ENCODE assay signal across 11 mouse cellular contexts in the genomic region with DNA sequence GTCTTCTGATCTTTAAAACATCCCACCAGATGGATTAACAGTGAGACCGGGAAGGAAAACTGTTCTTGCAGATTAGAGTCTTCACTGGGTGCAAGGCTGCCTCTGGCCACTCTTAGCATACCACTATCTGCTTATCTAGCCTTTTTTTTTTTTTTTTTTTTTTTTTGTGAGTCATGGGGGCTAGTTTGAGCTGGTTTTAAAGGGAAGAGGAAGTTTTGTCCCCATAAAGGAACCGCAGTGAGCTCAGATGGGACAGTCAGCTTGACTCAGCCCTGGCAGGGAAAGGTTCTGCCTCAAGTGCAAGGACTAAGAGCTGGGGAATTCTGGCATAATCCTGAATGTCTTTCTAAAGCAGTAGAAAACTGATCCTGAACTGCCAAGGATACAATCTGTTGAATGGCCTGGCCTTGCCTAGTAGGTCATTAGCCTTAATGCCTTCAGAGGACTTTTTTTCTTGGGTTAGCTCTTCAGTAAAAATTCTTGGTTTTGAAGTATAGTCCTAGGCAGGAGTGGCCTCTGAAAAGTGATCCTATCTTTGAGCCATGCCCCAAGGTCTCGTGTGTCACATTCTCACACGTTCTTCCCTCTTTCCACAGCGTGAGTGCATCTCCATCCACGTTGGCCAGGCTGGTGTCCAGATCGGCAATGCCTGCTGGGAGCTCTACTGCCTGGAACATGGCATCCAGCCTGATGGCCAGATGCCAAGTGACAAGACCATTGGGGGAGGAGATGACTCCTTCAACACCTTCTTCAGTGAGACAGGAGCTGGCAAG. TPM values are rescaled to one million over a fixed set of nuclear protein-coding genes. Genes with fewer than 3 reads are reported as not detected.
DNase-seq lines count a peak whose midpoint lies in the region; ATAC-seq and TF ChIP-seq lines count a peak whose summit lies in the region.
"Had no signal": no experiment of that assay in that cellular context is flagged by ENCODE, and none has a peak within 500 bp of the region (broad histone marks: within the 10 kb centered on the region; RNA-seq: fewer than 3 reads in every experiment).

No protein-coding gene starts in this region.

- no peak for TF ChIP-seq CTCF in bone marrow macrophage, adult 2 months (IDR thresholded peaks at IDR 0.05; ENCODE audit: low read depth, low read length)
- TF ChIP-seq CTCF in thymus, adult 2 months (IDR thresholded peaks at IDR 0.05; ENCODE audit: borderline replicate concordance, control insufficient read depth, extremely low read depth, insufficient read depth, low read length, poor library complexity): no peak

- H3K9me3 ChIP-seq in kidney, embryonic 16.5 days (ENCODE audit: low read length): no peaks in the 10 kb centered on the region
- H3K9me3 ChIP-seq in liver, embryonic 16.5 days (replicated peaks; ENCODE audit: control insufficient read depth, low read length): no peaks in the 10 kb centered on the region
- H3K9me3 ChIP-seq: forebrain, embryonic 12.5 days had no signal

- peak overlapping the region; percentile 70 for H3K27ac ChIP-seq in kidney, embryonic 16.5 days (ENCODE audit: low read length)
- H3K27ac ChIP-seq in bone marrow macrophage, adult 2 months (ENCODE audit: insufficient read depth, low read depth, low read length): peak overlapping the region; percentile 90
- H3K27ac ChIP-seq in liver, embryonic 16.5 days (ENCODE audit: low read length): peak overlapping the region; percentile 20
- H3K27ac ChIP-seq in thymus, adult 2 months (ENCODE audit: control insufficient read depth, insufficient read depth, low read length): no peak overlapping the region
- H3K27ac ChIP-seq: forebrain, embryonic 12.5 days had no signal

- no peak for DNase-seq in kidney, postnatal 14 days
- DNase-seq in MEL-GATA-1-ER (ENCODE audit: extremely low read depth, low read depth): peak; percentile 95
- DNase-seq in gastrocnemius, postnatal 25 days: no peak
- DNase-seq in thymus, adult 2 months: no peak
- DNase-seq in right cerebral cortex, postnatal 14 days: no peak
- DNase-seq: kidney, postnatal 10 days; thymus, adult 18-20 months had no signal

- peaks cover 42% of the 10 kb centered on the region for H3K4me1 ChIP-seq in kidney, embryonic 16.5 days (ENCODE audit: insufficient read depth, low read length)
- peaks cover 12% of the 10 kb centered on the region for H3K4me1 ChIP-seq in bone marrow macrophage, adult 2 months (ENCODE audit: control insufficient read depth, insufficient read depth, low read length)
- H3K4me1 ChIP-seq in liver, embryonic 16.5 days (ENCODE audit: control insufficient read depth, low read depth, low read length): peaks cover 37% of the 10 kb centered on the region
- peaks cover 21% of the 10 kb centered on the region for H3K4me1 ChIP-seq in thymus, adult 2 months (replicated peaks; ENCODE audit: control insufficient read depth, insufficient read depth, low read length)

- peaks cover 34% of the 10 kb centered on the region for H3K36me3 ChIP-seq in kidney, embryonic 16.5 days (ENCODE audit: insufficient read depth, low read length)
- peaks cover 42% of the 10 kb centered on the region for H3K36me3 ChIP-seq in liver, embryonic 16.5 days (ENCODE audit: control insufficient read depth, insufficient read depth)
- H3K36me3 ChIP-seq in thymus, adult 2 months (ENCODE audit: control insufficient read depth, insufficient read depth, low read length): peaks cover 30% of the 10 kb centered on the region

- no peak for TF ChIP-seq POLR2A in bone marrow macrophage, adult 2 months (IDR thresholded peaks at IDR 0.05; ENCODE audit: borderline replicate concordance, low read depth, low read length)
- TF ChIP-seq POLR2A in thymus, adult 2 months (IDR thresholded peaks at IDR 0.05; ENCODE audit: control insufficient read depth, extremely low read depth, insufficient read depth, low read length, poor library complexity): no peak

- H3K4me3 ChIP-seq in kidney, embryonic 16.5 days (ENCODE audit: low read length): peak overlapping the region; percentile 54; the same call in 1 of the 2 replicates
- peak overlapping the region; percentile 82 for H3K4me3 ChIP-seq in bone marrow macrophage, adult 2 months (ENCODE audit: insufficient read depth, low read length)
- H3K4me3 ChIP-seq in liver, embryonic 16.5 days (ENCODE audit: low read depth, low read length): peak overlapping the region; percentile 76
- H3K4me3 ChIP-seq in thymus, adult 2 months (ENCODE audit: control insufficient read depth, insufficient read depth, low read length): no peak overlapping the region
- H3K4me3 ChIP-seq: forebrain, embryonic 12.5 days had no signal

- H3K27me3 ChIP-seq in kidney, embryonic 16.5 days (ENCODE audit: insufficient read depth, low read length): no peaks in the 10 kb centered on the region
- no peaks in the 10 kb centered on the region for H3K27me3 ChIP-seq in liver, embryonic 16.5 days (ENCODE audit: control insufficient read depth, insufficient read depth, low read depth, low read length)
- H3K27me3 ChIP-seq in thymus, adult 2 months (ENCODE audit: control insufficient read depth, insufficient read depth, low read length): no peaks in the 10 kb centered on the region

- H3K4me2 ChIP-seq in kidney, embryonic 16.5 days (replicated peaks; ENCODE audit: low read depth, low read length): peak overlapping the region; percentile 76
- peak overlapping the region; percentile 79 for H3K4me2 ChIP-seq in liver, embryonic 16.5 days (ENCODE audit: low read depth, low read length)

- WGBS in kidney, embryonic 16.5 days: 79% methylated on average over 7 of the region's 7 CpGs
- 56% methylated on average over 7 of the region's 7 CpGs for WGBS in liver, embryonic 16.5 days (ENCODE audit: insufficient replicate concordance)
- 70% methylated on average over 7 of the region's 7 CpGs for WGBS in thymus, adult 2 months

- peak overlapping the region; percentile 27; the same call in 1 of the 2 replicates for H3K9ac ChIP-seq in kidney, embryonic 16.5 days (replicated peaks; ENCODE audit: low read length)
- H3K9ac ChIP-seq in liver, embryonic 16.5 days (ENCODE audit: low read depth, low read length): peak overlapping the region; percentile 88; the same call in 1 of the 2 replicates
- H3K9ac ChIP-seq: forebrain, embryonic 12.5 days had no signal

- ATAC-seq in kidney, embryonic 16.5 days (ENCODE audit: low FRiP score, low TSS enrichment): no peak
- no peak for ATAC-seq in liver, embryonic 16.5 days (ENCODE audit: low read depth)

RNA-seq across cellular contexts. Expression of a gene that starts 4.0 kb away (rescaled TPM):
- polyA plus RNA-seq in kidney, embryonic 16.5 days (2015; fragmentation: Nextera tagmentation; extraction: Ambion mirVana): 213 and 219 TPM in 2 replicates
- polyA plus RNA-seq in bone marrow macrophage, adult 2 months (2012; ENCODE audit: insufficient read depth, insufficient read length, missing spikeins): 134 and 173 TPM in 2 replicates
- 251 and 260 TPM in 2 replicates for polyA plus RNA-seq in liver, embryonic 16.5 days (2015; fragmentation: Nextera tagmentation; extraction: Ambion mirVana)
- total RNA-seq in gastrocnemius, postnatal 25 days (2021): 10 to 100 TPM in 1 of 2 experiments, 1 to 10 TPM in 1; 7.1 to 10.7 TPM
- polyA plus RNA-seq in thymus, adult 2 months (2012; rRNA removed): 294 and 330 TPM in 2 replicates

RNA-seq across cellular contexts. Expression of a gene that starts 21.3 kb away (rescaled TPM):
- polyA plus RNA-seq in kidney, embryonic 16.5 days (2015; fragmentation: Nextera tagmentation; extraction: Ambion mirVana): 3.3 and 5.8 TPM in 2 replicates
- not detected in 2 replicates for polyA plus RNA-seq in bone marrow macrophage, adult 2 months (2012; ENCODE audit: insufficient read depth, insufficient read length, missing spikeins)
- polyA plus RNA-seq in liver, embryonic 16.5 days (2015; fragmentation: Nextera tagmentation; extraction: Ambion mirVana): 0.86 and 1.1 TPM in 2 replicates
- 1 to 10 TPM in 1 of 2 experiments, under 1 TPM in 1; 0.75 to 1.4 TPM for total RNA-seq in gastrocnemius, postnatal 25 days (2021)
- polyA plus RNA-seq in thymus, adult 2 months (2012; rRNA removed): 1.9 and 2.3 TPM in 2 replicates

RNA-seq across cellular contexts. Expression of a gene that starts 40.7 kb away (rescaled TPM):
- polyA plus RNA-seq in kidney, embryonic 16.5 days (2015; fragmentation: Nextera tagmentation; extraction: Ambion mirVana): 35.8 and 45.8 TPM in 2 replicates
- polyA plus RNA-seq in bone marrow macrophage, adult 2 months (2012; ENCODE audit: insufficient read depth, insufficient read length, missing spikeins): 15.6 and 18.3 TPM in 2 replicates
- 13.3 and 15.2 TPM in 2 replicates for polyA plus RNA-seq in liver, embryonic 16.5 days (2015; fragmentation: Nextera tagmentation; extraction: Ambion mirVana)
- under 1 TPM in 1 of 2 experiments, not detected in 1; 0.49 TPM for total RNA-seq in gastrocnemius, postnatal 25 days (2021)
- polyA plus RNA-seq in thymus, adult 2 months (2012; rRNA removed): 40.8 and 57.0 TPM in 2 replicates

RNA-seq across cellular contexts. Expression of a gene that starts 53.9 kb away (rescaled TPM):
- polyA plus RNA-seq in kidney, embryonic 16.5 days (2015; fragmentation: Nextera tagmentation; extraction: Ambion mirVana): 0.94 and 1.2 TPM in 2 replicates
- not detected in 2 replicates for polyA plus RNA-seq in bone marrow macrophage, adult 2 months (2012; ENCODE audit: insufficient read depth, insufficient read length, missing spikeins)
- not detected in 2 replicates for polyA plus RNA-seq in liver, embryonic 16.5 days (2015; fragmentation: Nextera tagmentation; extraction: Ambion mirVana)
- not detected for total RNA-seq in gastrocnemius, postnatal 25 days (2021)
- 0.08 and 0.27 TPM in 2 replicates for polyA plus RNA-seq in thymus, adult 2 months (2012; rRNA removed)

RNA-seq across cellular contexts. Expression of a gene that starts 59.3 kb away (rescaled TPM):
- 8.0 and 10.0 TPM in 2 replicates for polyA plus RNA-seq in kidney, embryonic 16.5 days (2015; fragmentation: Nextera tagmentation; extraction: Ambion mirVana)
- not detected in 2 replicates for polyA plus RNA-seq in bone marrow macrophage, adult 2 months (2012; ENCODE audit: insufficient read depth, insufficient read length, missing spikeins)
- 18.5 and 19.2 TPM in 2 replicates for polyA plus RNA-seq in liver, embryonic 16.5 days (2015; fragmentation: Nextera tagmentation; extraction: Ambion mirVana)
- total RNA-seq in gastrocnemius, postnatal 25 days (2021): under 1 TPM in 1 of 2 experiments, not detected in 1; 0.16 TPM
- 0.39 and 0.46 TPM in 2 replicates for polyA plus RNA-seq in thymus, adult 2 months (2012; rRNA removed)
